Mouse (Mus musculus) heart, adult 18-20 months (tissue): ENCODE data around the gene BC051665. TPM values are rescaled to one million over a fixed set of nuclear protein-coding genes. Genes with fewer than 3 reads are reported as not detected.

Source experiments
- DNase-seq, 2 experiments: peaks; one replicate each; pipeline ENCODE4 v3.0.0; 2021 to 2022; ENCODE audit warnings: mixed read lengths in 1 of 2
- total RNA-seq, 2 experiments: library from RNA; stranded (reverse); gene quantifications; 2 replicates each; pipeline ENCODE4 v1.2.3; 2021

BC051665 gene
- total RNA-seq, 2 experiments from 2014 or later, result not detected

DNA sequence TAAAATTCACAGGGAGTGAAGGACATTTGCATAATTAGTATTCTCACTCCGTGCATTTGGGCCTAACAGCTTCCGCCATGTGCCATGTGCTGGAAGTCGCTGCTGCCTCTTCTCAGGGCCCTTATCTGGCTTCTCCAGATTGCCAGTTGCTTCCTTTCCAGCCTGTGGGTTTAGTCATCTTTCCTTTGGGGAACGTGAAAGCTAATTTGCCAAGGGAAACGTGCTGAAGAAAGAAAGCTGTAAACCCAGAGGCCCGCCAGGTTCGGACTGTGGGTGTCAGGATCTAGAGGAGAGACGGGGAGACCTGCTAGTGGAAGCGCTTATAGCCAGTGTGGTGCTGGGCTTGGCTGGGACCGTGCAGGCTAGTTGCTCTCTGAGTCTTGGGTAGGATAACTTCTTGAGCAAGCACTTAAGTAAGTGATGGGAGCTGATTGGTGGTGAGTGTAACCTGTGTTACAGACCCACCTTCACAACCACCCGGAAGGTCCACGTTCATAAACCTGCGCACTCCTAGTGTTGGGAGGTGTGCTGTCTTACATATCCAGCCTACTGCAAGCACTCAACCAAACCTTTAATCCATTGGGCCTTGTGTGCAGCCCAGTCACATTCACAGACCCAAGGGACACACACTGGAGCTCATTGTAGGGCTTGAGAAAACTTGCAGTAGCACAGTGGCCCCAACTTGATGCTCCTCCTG, 42.6 kb downstream of the BC051665 start:
- DNase-seq, result peak; percentile 48 to 72

DNA sequence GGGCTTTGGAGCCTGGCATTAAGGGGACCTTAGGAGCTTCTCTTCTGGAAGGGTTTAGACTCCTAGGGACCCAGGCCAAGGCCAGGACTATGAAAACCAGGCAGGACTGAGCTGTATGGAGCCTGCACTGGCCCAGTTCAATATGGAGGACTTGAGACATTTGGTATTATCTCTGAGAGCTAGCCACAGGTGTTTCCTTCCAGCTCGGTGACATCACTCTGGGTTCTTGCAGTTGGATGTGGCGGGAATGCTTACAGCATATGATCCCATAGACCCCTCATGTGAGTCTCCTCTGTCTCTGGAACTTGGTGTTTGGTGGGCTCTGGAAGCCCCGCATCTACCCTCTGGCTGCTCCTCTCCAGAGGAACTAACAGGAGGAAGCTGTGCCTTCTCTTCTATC, 43.6 kb downstream of the BC051665 start:
- DNase-seq, result no peak

DNA sequence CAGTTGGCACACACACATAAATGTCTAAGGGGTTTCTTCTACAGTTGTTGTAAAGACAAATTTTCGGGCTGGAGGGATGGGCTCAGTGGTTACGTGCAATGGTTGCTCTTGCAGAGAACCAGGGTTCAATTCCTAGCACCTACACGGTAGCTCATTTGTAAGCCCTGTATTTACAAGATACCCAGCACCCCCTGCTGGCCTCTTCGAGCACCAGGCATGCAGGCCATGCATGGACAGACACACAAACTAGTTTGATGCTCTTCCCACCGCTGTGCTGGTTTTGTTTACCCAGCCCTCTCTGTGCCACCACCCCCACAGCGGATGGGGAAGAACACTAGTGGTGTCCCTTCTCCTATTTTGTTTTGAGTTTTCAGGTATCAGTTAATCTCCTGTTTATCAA, 45.9 kb downstream of the BC051665 start:
- DNase-seq, result no peak

DNA sequence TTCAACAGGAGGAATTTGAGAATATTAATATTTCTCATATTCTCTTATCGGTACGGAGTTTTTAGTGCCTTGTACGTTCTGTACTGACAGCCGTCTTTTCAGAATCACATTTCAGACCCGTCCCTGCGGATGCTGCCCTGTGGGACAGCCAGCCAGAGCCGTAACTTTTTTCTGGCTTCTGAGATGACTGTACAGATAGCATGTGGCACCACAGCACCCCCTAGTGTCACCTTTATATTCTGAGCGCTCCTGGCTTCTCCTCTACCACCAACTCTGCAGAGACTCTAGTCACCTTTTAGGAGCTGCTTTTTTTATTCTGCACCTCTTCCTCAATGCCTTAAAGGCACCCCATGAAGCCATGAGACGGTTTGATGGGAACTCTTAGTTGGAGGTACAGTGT, 47.7 kb downstream of the BC051665 start:
- DNase-seq, result peak; percentile 85 to 87

DNA sequence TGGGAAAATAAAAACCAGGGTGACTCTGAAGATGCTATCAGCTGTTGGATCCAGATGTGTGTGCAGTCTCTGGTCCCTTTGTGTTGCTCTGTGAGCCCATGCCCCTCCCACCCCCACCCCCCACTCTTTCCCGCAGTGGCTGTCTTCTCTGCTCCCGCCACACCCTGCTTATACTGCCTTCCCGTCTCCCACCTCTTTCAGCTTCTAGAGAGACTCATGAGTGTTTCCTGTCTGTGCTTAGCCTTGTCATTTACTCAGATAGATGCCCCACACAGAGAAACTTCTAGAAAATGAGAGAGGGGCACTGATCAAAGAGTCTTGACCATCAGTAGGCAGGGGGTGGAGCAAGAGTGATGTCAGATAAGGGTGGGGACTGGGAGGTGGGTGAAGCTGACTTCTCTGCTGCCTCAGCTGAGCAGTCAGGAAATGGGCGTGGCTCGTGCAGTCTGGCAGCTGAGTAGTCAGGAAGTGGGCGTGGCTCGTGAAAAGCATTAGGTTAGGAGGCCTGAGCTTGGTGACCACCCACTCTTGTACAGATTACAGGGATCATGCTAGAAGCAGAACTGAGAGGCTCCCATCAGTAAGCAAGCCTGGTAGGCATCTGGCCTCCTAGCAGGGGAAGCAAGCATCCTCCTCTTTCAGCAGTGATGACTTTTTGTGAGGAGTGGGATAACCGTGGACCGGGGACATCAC, 48.4 kb downstream of the BC051665 start:
- DNase-seq, result peak; percentile 91 to 96

DNA sequence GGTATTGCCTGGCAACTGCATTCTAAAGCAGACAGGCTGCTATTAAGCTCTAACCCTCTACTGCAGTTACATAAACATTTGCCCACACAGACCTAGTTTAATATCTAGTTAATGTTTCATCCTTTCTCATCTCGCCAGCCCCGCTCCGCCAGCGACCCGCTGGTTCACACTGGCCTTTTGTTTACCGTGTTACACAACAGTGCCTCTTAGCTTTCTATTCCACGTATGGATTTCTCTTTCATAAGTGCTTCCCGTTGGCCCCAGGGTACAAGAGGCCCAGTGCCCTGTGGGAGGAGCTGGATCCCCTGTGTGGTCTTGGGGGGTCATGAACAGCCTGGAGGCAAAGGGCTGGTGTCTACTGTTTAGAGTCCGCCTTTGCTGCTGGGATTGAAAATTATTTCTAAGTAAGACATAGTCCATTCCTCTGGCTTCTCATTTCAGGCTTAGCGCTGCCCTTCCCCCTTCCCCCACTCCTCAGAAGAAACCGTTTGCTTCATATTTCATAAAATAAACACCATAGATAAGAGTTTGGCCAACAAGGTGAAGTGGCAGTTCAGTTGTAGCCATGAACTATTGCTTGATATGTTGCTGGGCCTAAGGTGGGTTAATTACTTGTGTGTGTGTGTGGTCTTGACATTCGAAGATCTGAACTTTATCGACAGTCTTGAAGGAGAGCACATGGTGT, 49.6 kb downstream of the BC051665 start:
- no peak for DNase-seq

DNA sequence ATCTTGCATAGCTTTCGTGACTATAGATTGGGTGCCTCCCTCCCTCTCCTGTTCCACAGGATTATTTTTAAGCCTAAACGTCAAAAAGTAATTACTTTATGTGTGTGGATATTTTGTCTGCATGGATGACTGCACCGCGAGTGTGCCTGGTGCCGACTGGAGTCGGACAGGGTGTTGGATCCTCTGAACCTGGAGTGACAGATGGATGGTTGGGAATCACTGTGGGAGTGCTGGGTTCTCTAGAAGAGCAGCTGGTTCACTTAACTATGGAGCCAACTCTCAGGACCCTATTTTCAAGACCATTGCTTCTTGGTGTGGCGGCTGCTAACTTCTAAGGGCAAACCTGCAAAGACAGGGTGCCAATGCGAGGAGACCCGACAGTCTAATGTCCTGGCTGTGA, 50.9 kb downstream of the BC051665 start:
- DNase-seq, result no peak

Other genes with a start within 250 kb of the BC051665 start
- 10 to 100 TPM; 27.7 to 30.2 TPM for gene Dapk1, start 184.4 kb downstream of the BC051665 start, total RNA-seq
- not detected for gene Ctsll3, start 16.5 kb upstream of the BC051665 start, total RNA-seq
- gene 4930486L24Rik, start 78.1 kb upstream of the BC051665 start, total RNA-seq, result under 1 TPM in 1 of 2 experiments, not detected in 1; 0.42 TPM
- 1 to 10 TPM; 1.2 to 2.0 TPM for gene Gm49392, start 110.5 kb upstream of the BC051665 start, total RNA-seq
- gene Ctla2b, start 111.1 kb upstream of the BC051665 start, total RNA-seq, result 10 to 100 TPM in 1 of 2 experiments, 1 to 10 TPM in 1; 9.6 to 11.8 TPM
- not detected for gene Tpbpb, start 118.5 kb upstream of the BC051665 start, total RNA-seq
- gene Gm49393, start 149.2 kb upstream of the BC051665 start, total RNA-seq, result under 1 TPM in 1 of 2 experiments, not detected in 1; 0.59 TPM
- gene Gm49391, start 150.2 kb upstream of the BC051665 start, total RNA-seq, result 1 to 10 TPM; 1.8 to 7.9 TPM
- 10 to 100 TPM; 80.3 to 99.9 TPM for gene Ctla2a, start 150.3 kb upstream of the BC051665 start, total RNA-seq
- gene Tpbpa, start 155.6 kb upstream of the BC051665 start, total RNA-seq, result not detected
- gene Ctsj, start 219.6 kb upstream of the BC051665 start, total RNA-seq, result not detected